Mouse (Mus musculus) stomach, embryonic 14.5 days (tissue): ENCODE results near the gene Erbb3. TPM values are rescaled to one million over a fixed set of nuclear protein-coding genes. Genes with fewer than 3 reads are reported as not detected.
"Not testable (repeated sequence)": the region's sequence is repeated elsewhere in the genome, so short reads cannot be mapped to it uniquely, and the experiment has no call there.

ENCODE experiments used
- ATAC-seq: fragments of 200-750 bp; cut with Nextera tagmentation; 2 replicates; pipeline ENCODE4 v1.8.0; 2017; ENCODE audit warnings: low read depth, moderate TSS enrichment; ENCODE audit not compliant: insufficient number of reproducible peaks, insufficient read depth, low FRiP score
- H3K27ac ChIP-seq: fragments of 300-500 bp; sonication (generic); 2 replicates; pipeline ENCODE4 v1.5.1; 2014; ENCODE audit warnings: mild to moderate bottlenecking, low read length, moderate library complexity, mixed read lengths
- H3K27me3 ChIP-seq: fragments of 300-500 bp; sonication (generic); 2 replicates; pipeline ENCODE4 v1.6.1; 2014; ENCODE audit warnings: low read length, control low read depth, mixed read lengths; ENCODE audit not compliant: control insufficient read depth, insufficient read depth
- H3K36me3 ChIP-seq: fragments of 300-500 bp; sonication (generic); 2 replicates; pipeline ENCODE4 v1.6.1; 2014; ENCODE audit warnings: mild to moderate bottlenecking, control low read depth, low read length, moderate library complexity, mixed read lengths; ENCODE audit not compliant: control insufficient read depth, insufficient read depth
- H3K4me1 ChIP-seq: fragments of 300-500 bp; sonication (generic); 2 replicates; pipeline ENCODE4 v1.6.1; 2014; ENCODE audit warnings: low read length, control low read depth, mixed read lengths; ENCODE audit not compliant: control insufficient read depth, insufficient read depth
- H3K4me2 ChIP-seq: fragments of 300-500 bp; sonication (generic); replicated peaks from 2 replicates; pipeline ENCODE4 v1.6.1; 2014; ENCODE audit warnings: low read depth, low read length, control low read depth
- H3K4me3 ChIP-seq: fragments of 300-500 bp; sonication (generic); 2 replicates; pipeline ENCODE4 v1.5.1; 2014; ENCODE audit warnings: low read depth, low read length, control low read depth
- H3K9ac ChIP-seq: fragments of 300-500 bp; sonication (generic); replicated peaks from 2 replicates; pipeline ENCODE4 v1.6.1; 2014; ENCODE audit warnings: low read depth, mild to moderate bottlenecking, control low read depth, low read length, moderate library complexity, mixed read lengths
- H3K9me3 ChIP-seq: fragments of 300-500 bp; sonication (generic); 2 replicates; pipeline ENCODE4 v1.6.1; 2016; ENCODE audit warnings: low read depth, low read length, control low read depth; ENCODE audit not compliant: control insufficient read depth
- WGBS: fragments of 180-500 bp; shearing (Covaris S2); extraction: QIAGEN DNeasy Blood & Tissue Kit; methylation state at CpG from one replicate; pipeline ENCODE4 v1.1.7; 2014; 5-methylcytosine and 5-hydroxymethylcytosine counted together
- polyA plus RNA-seq: library from polyadenylated mRNA; unstranded; fragments of >200 nt; fragmentation: Nextera tagmentation; extraction: Ambion mirVana; gene quantifications from 2 replicates; pipeline ENCODE4 v1.2.1, GENCODE M21; 2014

Erbb3 gene
- 27.1 TPM in 2 replicates for polyA plus RNA-seq

DNA sequence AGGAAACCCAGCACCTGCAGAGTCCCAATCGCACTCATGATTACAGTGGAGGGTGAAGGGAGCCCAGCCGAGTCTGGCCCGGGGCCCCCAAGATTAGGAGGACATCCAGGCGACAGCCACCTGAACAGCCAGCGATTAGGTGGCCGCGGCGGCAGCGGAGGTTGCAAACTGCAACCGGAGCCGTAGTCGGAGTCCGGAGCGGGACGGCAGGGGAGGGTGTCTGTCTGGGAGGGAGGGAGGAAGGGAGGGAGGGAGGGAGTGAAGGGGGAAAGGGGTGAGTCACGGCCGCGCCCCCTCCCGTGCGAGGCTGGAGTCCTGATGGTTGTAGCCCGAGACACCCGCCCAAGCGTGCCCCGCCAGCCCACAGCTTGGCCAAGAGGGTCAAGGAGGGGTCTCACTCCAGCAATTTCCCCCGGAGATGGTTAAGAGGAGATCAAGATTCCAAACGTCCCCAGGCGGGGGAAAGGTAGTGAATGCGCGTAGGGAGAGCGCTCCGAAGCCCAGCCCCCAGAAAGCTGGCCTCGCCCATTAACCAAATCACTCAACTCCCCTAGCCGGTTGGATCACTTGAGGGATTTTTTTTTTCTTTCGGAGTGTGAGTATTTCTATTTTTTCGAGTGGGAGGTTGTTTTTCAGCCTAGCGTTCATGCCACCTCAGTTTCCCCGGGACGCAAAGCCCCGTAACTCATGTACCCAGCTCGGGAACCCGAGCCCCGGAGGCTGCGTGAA is at the start of gene Erbb3:
TSS of gene Erbb3 (minus strand) at position 189 of the 729 bp plus-strand sequence.
- no peaks in the 10 kb centered on the region for H3K9me3 ChIP-seq
- under 1% methylated on average over 43 of the region's 43 CpGs for WGBS
- peak within 1 kb of the TSS; percentile 94 for H3K4me2 ChIP-seq
- ATAC-seq = peak; percentile 65
- H3K27ac ChIP-seq = peak within 1 kb of the TSS; percentile 97
- H3K4me1 ChIP-seq = peaks cover 5% of the 10 kb centered on the region; the same call in 1 of the 2 replicates
- H3K4me3 ChIP-seq = peak within 1 kb of the TSS; percentile 64
- H3K9ac ChIP-seq = peak within 1 kb of the TSS; percentile 37
- no peaks in the 10 kb centered on the region for H3K36me3 ChIP-seq
- H3K27me3 ChIP-seq = no peaks in the 10 kb centered on the region; the same call in none of the 2 replicates

DNA sequence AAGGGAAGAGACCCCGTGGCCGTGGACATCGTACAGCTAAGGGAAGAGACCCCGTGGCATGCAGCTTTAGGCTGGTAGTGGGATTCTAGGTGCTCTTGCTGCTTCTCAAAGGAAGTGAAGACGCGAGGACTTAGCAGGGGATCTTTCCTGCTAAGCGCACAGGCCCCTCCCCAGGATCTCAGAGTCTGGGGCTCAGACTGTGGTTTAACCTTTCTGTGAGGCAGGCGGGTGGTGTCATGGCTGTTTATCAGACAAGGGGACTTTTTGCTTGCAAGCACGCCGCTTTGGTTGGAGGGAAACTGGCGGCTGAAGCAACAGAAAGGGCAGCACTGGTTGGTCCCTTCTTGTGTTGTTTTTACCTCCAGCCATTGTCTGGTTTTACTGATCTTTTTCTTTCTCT is 47.6 kb upstream of the Erbb3 start:
- no peak overlapping the region for H3K27ac ChIP-seq
- 27% methylated on average over 11 of the region's 11 CpGs for WGBS
- no peaks in the 10 kb centered on the region for H3K36me3 ChIP-seq
- H3K27me3 ChIP-seq = no peaks in the 10 kb centered on the region
- no peak overlapping the region for H3K4me2 ChIP-seq
- no peak overlapping the region for H3K9ac ChIP-seq
- ATAC-seq = no peak
- H3K4me3 ChIP-seq = no peak overlapping the region
- H3K9me3 ChIP-seq = no peaks in the 10 kb centered on the region
- no peaks in the 10 kb centered on the region for H3K4me1 ChIP-seq

DNA sequence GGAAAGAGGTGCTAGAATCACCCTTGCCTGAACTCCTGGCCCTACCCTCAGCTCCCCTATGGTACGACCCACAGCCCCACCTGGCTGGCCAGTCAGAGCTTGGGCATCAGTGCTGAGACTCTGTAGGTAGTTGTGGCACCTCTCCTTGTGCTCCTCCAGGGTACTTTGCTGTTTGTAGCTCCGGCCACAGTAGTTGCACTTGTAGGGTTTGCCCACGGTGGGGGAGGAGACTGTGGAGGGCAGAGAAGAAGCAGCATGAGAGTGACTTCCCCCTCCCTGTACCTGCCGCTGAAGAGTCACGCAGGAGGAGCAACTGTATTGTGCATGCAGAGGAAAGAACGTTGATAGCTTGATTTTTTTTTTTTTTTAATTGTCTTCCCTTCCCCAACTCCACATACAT is 47.1 kb upstream of the Erbb3 start:
- no peak overlapping the region for H3K9ac ChIP-seq
- H3K4me3 ChIP-seq = no peak overlapping the region
- ATAC-seq = no peak
- H3K36me3 ChIP-seq = no peaks in the 10 kb centered on the region
- H3K4me2 ChIP-seq = no peak overlapping the region
- no peaks in the 10 kb centered on the region for H3K4me1 ChIP-seq
- H3K27me3 ChIP-seq = no peaks in the 10 kb centered on the region
- H3K27ac ChIP-seq = no peak overlapping the region
- WGBS = 50% methylated on average over 6 of the region's 6 CpGs
- no peaks in the 10 kb centered on the region for H3K9me3 ChIP-seq

DNA sequence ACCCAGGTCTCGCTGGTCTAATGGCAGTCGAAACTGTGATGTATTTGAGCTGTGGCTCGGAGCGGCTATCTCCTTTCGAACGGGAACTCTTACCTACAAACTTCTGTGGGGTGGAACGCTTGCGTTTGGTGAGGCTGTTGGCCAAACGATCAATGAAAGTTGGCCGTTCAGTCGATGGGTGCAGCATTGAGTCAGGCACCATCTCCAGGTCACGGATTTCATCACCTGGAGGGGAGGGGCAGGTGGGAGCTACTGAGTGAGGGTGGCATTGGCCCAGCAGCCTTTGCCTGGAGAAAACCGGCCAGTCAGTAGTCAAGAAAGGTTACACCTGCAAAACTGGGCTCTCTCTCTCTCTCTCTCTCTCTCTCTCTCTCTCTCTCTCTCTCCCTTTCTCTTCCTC is 46.2 kb upstream of the Erbb3 start:
- 90% methylated on average over 13 of the region's 13 CpGs for WGBS
- no peak for ATAC-seq
- no peak overlapping the region for H3K9ac ChIP-seq
- no peaks in the 10 kb centered on the region for H3K27me3 ChIP-seq
- no peaks in the 10 kb centered on the region for H3K36me3 ChIP-seq
- no peaks in the 10 kb centered on the region for H3K4me1 ChIP-seq
- H3K4me3 ChIP-seq = no peak overlapping the region
- H3K27ac ChIP-seq = no peak overlapping the region
- H3K4me2 ChIP-seq = no peak overlapping the region
- H3K9me3 ChIP-seq = no peaks in the 10 kb centered on the region

DNA sequence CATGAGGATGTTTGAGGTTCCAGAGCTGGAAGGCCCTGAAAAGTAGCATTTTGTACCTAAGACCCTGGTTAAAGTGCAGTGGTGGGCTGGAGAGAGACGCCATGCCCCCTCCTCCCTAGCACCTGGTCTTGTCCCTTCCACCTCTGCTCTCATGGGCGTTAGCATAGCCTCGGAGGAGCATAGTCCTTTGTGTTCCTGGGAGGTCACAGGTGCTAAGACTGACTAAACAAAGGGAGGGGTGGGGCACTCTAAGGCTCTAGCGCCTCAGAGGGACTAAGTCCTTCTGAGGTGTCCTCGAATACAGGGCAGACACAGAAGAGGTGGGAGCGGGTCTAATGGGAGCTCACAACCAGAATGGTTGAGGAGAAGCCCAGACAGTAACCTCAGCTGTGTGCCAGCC is 42.1 kb upstream of the Erbb3 start:
- Histone ChIP-seq H3K4me1 (no peaks in the 10 kb centered on the region), H3K27me3 (no peaks in the 10 kb centered on the region), H3K9ac (no peak overlapping the region), H3K36me3 (no peaks in the 10 kb centered on the region), H3K27ac (no peak overlapping the region), H3K9me3 (no peaks in the 10 kb centered on the region), H3K4me3 (no peak overlapping the region), H3K4me2 (no peak overlapping the region)
- no peak for ATAC-seq
- WGBS = 24% methylated on average over 6 of the region's 6 CpGs

DNA sequence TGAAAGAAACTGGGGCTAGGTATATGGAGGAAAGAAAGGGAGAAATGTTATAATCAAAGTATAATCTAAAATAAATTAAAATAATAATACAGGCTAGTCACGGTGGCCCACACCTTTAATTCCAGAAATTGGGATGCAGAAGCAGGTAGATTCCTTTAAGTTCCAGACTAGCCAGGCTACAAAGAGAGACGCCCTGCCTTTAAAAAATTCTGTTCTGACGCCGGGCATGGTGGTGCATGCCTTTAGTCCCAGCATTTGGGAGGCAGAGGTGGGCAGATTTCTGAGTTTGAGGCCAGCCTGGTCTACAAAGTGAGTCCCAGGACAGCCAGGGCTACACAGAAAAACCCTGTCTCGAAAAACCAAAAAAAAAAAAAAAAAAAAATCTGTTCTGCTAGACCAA is 40.9 kb upstream of the Erbb3 start:
- 81% methylated on average over 5 of the region's 5 CpGs for WGBS
- H3K4me2 ChIP-seq, ATAC-seq: not testable (repeated sequence)

DNA sequence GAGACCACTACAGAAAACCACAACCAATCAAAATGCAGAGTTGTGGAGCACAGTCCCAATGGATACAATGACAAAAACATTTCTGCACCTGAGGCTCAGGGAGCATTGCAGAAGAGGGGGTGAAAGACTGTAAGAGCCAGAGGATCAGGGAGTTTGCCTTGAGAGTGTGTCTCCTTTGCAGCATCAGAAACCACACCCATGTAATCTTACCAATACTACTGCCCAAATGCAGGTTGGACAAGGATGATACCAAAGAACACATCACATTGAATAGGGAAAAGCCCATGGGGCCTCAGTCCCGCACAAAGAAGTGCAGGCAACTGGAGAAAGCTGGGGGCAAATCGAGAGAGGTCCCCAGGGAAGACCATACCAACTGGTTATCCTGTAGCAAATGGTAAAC is 40.3 kb upstream of the Erbb3 start:
- Histone ChIP-seq H3K27me3 (no peaks in the 10 kb centered on the region), H3K9me3 (no peaks in the 10 kb centered on the region), H3K9ac (no peak overlapping the region), H3K4me3 (no peak overlapping the region), H3K27ac (no peak overlapping the region), H3K4me2 (no peak overlapping the region), H3K36me3 (peaks cover under 1% of the 10 kb centered on the region), H3K4me1 (0 out of 2 replicates have a peak, but pooled peaks cover 3% of the 10 kb centered on the region)
- no peak for ATAC-seq
- WGBS = 82% methylated on average over 2 of the region's 2 CpGs

More for the DNA sequence above, 40.9 kb upstream of the Erbb3 start:
- not testable (repeated sequence) for H3K9me3 ChIP-seq, H3K27me3 ChIP-seq, H3K27ac ChIP-seq, H3K9ac ChIP-seq, H3K4me3 ChIP-seq, H3K4me1 ChIP-seq, H3K36me3 ChIP-seq

DNA sequence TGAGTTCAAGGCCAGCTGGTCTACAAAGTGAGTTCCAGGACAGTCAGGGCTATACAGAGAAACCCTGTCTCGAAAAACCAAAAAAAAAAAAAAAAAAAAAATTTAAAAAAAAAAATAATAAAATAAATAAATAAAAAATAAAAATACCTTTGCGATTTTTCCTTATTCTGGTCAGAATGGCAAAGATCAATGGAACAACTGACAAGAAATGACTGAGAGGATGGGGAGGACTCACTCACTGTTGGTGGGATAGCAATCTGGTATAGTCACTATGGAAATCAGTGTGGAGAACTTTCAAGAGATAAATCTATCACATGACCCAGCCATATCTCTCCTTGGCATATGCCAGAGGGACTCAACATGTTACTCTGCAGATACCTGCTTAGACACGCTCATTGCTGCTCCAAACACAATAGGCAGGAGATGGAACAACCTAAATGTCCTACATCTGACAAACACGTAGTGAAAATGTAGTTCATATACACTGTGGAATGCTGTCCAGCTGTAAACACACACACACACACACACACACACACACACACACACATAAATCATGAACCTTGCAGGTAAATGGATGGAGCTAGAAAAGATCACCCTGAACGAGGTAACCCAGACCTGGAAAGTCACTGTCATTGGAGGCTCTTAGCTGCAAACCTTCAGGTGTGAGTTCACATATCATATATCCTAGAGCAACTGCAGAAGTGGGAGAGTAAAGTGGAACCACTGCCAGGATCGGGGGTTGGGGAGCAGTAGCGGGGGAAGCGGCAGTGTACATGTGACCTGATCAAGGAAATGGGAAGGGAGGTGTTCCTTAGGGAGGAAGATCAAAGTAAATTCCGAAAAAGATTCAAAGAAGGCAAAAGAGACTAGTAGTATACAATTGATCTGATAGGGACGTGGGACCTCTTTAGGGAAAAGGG is 38.2 kb upstream of the Erbb3 start:
- Histone ChIP-seq H3K27ac (no peak overlapping the region), H3K4me3 (no peak overlapping the region), H3K27me3 (no peaks in the 10 kb centered on the region), H3K36me3 (peaks cover 10% of the 10 kb centered on the region), H3K4me1 (0 out of 2 replicates have a peak, but pooled peaks cover 3% of the 10 kb centered on the region), H3K9me3 (no peaks in the 10 kb centered on the region), H3K4me2 (no peak overlapping the region), H3K9ac (no peak overlapping the region)
- WGBS = 75% methylated on average over 10 of the region's 10 CpGs
- ATAC-seq = no peak
